Mouse (Mus musculus) heart, embryonic 16.5 days (tissue): Measurements from ENCODE around the gene Nqo2. TPM values are rescaled to one million over a fixed set of nuclear protein-coding genes. Genes with fewer than 3 reads are reported as not detected.

Source experiments
- polyA plus RNA-seq: library from polyadenylated mRNA; unstranded; fragments of >200 nt; fragmentation: Nextera tagmentation; extraction: Ambion mirVana; gene quantifications from 2 replicates; pipeline ENCODE4 v1.2.1, GENCODE M21; 2015

Nqo2 gene
- polyA plus RNA-seq, 1 experiment from 2014 or later = 28.9 TPM

Other genes with a start within 250 kb of the Nqo2 start
- not detected in 2 replicates for gene Serpinb6e, start 121.3 kb upstream of the Nqo2 start, polyA plus RNA-seq
- gene Serpinb6c, start 59.0 kb upstream of the Nqo2 start, polyA plus RNA-seq = 0.15 and 0.33 TPM in 2 replicates
- 10.0 and 10.9 TPM in 2 replicates for gene Ripk1, start 37.7 kb downstream of the Nqo2 start, polyA plus RNA-seq
- 63.6 and 65.8 TPM in 2 replicates for gene Serpinb6a, start 38.1 kb downstream of the Nqo2 start, polyA plus RNA-seq
- 47.7 and 54.6 TPM in 2 replicates for gene Bphl, start 72.9 kb downstream of the Nqo2 start, polyA plus RNA-seq
- 166 and 171 TPM in 2 replicates for gene Tubb2a, start 113.3 kb downstream of the Nqo2 start, polyA plus RNA-seq
- 52.1 and 56.8 TPM in 2 replicates for gene Tubb2b, start 165.8 kb downstream of the Nqo2 start, polyA plus RNA-seq
- 65.3 and 74.1 TPM in 2 replicates for gene Psmg4, start 198.3 kb downstream of the Nqo2 start, polyA plus RNA-seq